Mouse (Mus musculus) liver, adult 2 months (tissue): ENCODE results near the gene Slc7a4. TPM values are rescaled to one million over a fixed set of nuclear protein-coding genes. Genes with fewer than 3 reads are reported as not detected.

Experiments
- DNase-seq: peaks from one replicate; pipeline ENCODE4 v3.0.0-alpha.2; 2011; ENCODE audit warnings: low read depth, low spot score; ENCODE audit errors: extremely low read depth
- H3K27ac ChIP-seq: fragments of 200-500 bp; replicated peaks from 2 replicates; pipeline ENCODE4 v1.5.1; 2012; ENCODE audit warnings: low read depth, mild to moderate bottlenecking, control low read depth, inconsistent platforms, low read length; ENCODE audit not compliant: insufficient read depth
- H3K27me3 ChIP-seq: fragments of 200-500 bp; 2 replicates; pipeline ENCODE4 v1.6.1; 2012; ENCODE audit warnings: mild to moderate bottlenecking, moderate library complexity, low read length, inconsistent platforms; ENCODE audit not compliant: control insufficient read depth, insufficient read depth
- H3K36me3 ChIP-seq: fragments of 200-500 bp; 2 replicates; pipeline ENCODE4 v1.6.1; 2012; ENCODE audit warnings: low read length, inconsistent platforms; ENCODE audit not compliant: control insufficient read depth, insufficient read depth
- H3K4me1 ChIP-seq: fragments of 200-500 bp; 2 replicates; pipeline ENCODE4 v1.6.1; 2011; ENCODE audit warnings: low read length; ENCODE audit not compliant: control insufficient read depth, insufficient read depth
- H3K4me3 ChIP-seq: fragments of 200-500 bp; 2 replicates; pipeline ENCODE4 v1.5.1; 2011; ENCODE audit warnings: low read depth, mild to moderate bottlenecking, control low read depth, low read length, moderate library complexity; ENCODE audit not compliant: insufficient read depth
- H3K79me2 ChIP-seq: fragments of 200-500 bp; 2 replicates; pipeline ENCODE4 v1.6.1; 2012; ENCODE audit warnings: inconsistent platforms, mild to moderate bottlenecking, low read length, moderate library complexity; ENCODE audit not compliant: control insufficient read depth, insufficient read depth
- H3K9ac ChIP-seq: fragments of 200-500 bp; 2 replicates; pipeline ENCODE4 v1.6.1; 2012; ENCODE audit warnings: low read depth, mild to moderate bottlenecking, control low read depth, inconsistent platforms, low read length
- CTCF ChIP-seq: fragments of 200-500 bp; IDR thresholded peaks from 2 replicates; pipeline ENCODE4 v1.5.1; 2011; ENCODE audit warnings: low read depth, low read length, control low read depth
- POLR2A ChIP-seq: fragments of 200-500 bp; IDR thresholded peaks from 2 replicates; pipeline ENCODE4 v1.6.1; 2011; ENCODE audit warnings: low read length, control low read depth; ENCODE audit not compliant: insufficient read depth; ENCODE audit errors: extremely low read depth
- WGBS: fragments of 180-500 bp; shearing (Covaris S2); methylation state at CpG from one replicate; pipeline ENCODE4 v1.1.7; 2018; 5-methylcytosine and 5-hydroxymethylcytosine counted together
- polyA plus RNA-seq: library from polyadenylated mRNA; depleted of rRNA; stranded (reverse); fragments of >200 nt; gene quantifications from 2 replicates; pipeline ENCODE4 v1.2.3, GENCODE M21; 2012
- total RNA-seq: library from RNA; depleted of rRNA; stranded (reverse); fragments of >200 nt; gene quantifications from 2 replicates; pipeline ENCODE4 v1.2.3, GENCODE M21; 2014

The Slc7a4 gene
- total and polyA plus RNA-seq, 2 experiments: 0.74 to 5.3 TPM

GRCm38 (mm10) chr16:17553910-17554685, 28.9 kb downstream of the Slc7a4 start:
- H3K4me1 ChIP-seq: peaks cover 17% of the 10 kb centered on the region
- H3K4me3 ChIP-seq: peak overlapping the region; percentile 32; the same call in 1 of the 2 replicates
- 53% methylated on average over 18 of the region's 18 CpGs for WGBS
- H3K36me3 ChIP-seq: no peaks in the 10 kb centered on the region
- no peak overlapping the region for H3K27ac ChIP-seq
- 0 out of 2 replicates have a peak, but pooled peaks cover 2% of the 10 kb centered on the region for H3K27me3 ChIP-seq
- 0 out of 2 replicates have a peak, but pooled peaks have one; percentile 9 for TF ChIP-seq POLR2A
- TF ChIP-seq CTCF: no peak
- H3K79me2 ChIP-seq: no peaks in the 10 kb centered on the region
- no peak for DNase-seq
- 0 out of 2 replicates have a peak overlapping the region, but pooled peaks have one; percentile 25 for H3K9ac ChIP-seq

GRCm38 (mm10) chr16:17552837-17553236, 30.2 kb downstream of the Slc7a4 start:
- no peak for TF ChIP-seq POLR2A
- no peak for TF ChIP-seq CTCF
- H3K27me3 ChIP-seq: no peaks in the 10 kb centered on the region
- DNase-seq: peak; percentile 72
- no peak overlapping the region for H3K4me3 ChIP-seq
- H3K9ac ChIP-seq: no peak overlapping the region
- no peaks in the 10 kb centered on the region for H3K79me2 ChIP-seq
- WGBS: 20% methylated on average over 7 of the region's 7 CpGs
- H3K4me1 ChIP-seq: peaks cover 17% of the 10 kb centered on the region
- H3K36me3 ChIP-seq: no peaks in the 10 kb centered on the region
- H3K27ac ChIP-seq: peak overlapping the region; percentile 28; the same call in 1 of the 2 replicates

- WGBS: 59% methylated on average over 2 of the region's 2 CpGs
- H3K27me3 ChIP-seq: no peaks in the 10 kb centered on the region
- no peak for TF ChIP-seq CTCF
- no peak for TF ChIP-seq POLR2A
These were observed 40.4 kb downstream of the Slc7a4 start for GRCm38 (mm10) chr16:17542632-17543031.

GRCm38 (mm10) chr16:17536584-17536983, 46.4 kb downstream of the Slc7a4 start:
- Histone ChIP-seq H3K36me3 (no peaks in the 10 kb centered on the region), H3K4me1 (peaks cover 6% of the 10 kb centered on the region; the same call in 1 of the 2 replicates), H3K4me3 (no peak overlapping the region), H3K9ac (no peak overlapping the region), H3K79me2 (no peaks in the 10 kb centered on the region), H3K27ac (no peak overlapping the region), H3K27me3 (no peaks in the 10 kb centered on the region)
- no peak for DNase-seq
- no peak for TF ChIP-seq CTCF
- no peak for TF ChIP-seq POLR2A
- 89% methylated on average over 3 of the region's 3 CpGs for WGBS

More at GRCm38 (mm10) chr16:17542632-17543031, 40.4 kb downstream of the Slc7a4 start:
- no peaks in the 10 kb centered on the region for H3K4me1 ChIP-seq
- no peaks in the 10 kb centered on the region; the same call in 1 of the 2 replicates for H3K79me2 ChIP-seq
- no peak for DNase-seq
- H3K27ac ChIP-seq: no peak overlapping the region
- no peak overlapping the region for H3K9ac ChIP-seq
- H3K4me3 ChIP-seq: no peak overlapping the region
- no peaks in the 10 kb centered on the region for H3K36me3 ChIP-seq

- H3K9ac ChIP-seq: peak overlapping the region; percentile 54
- TF ChIP-seq POLR2A (no peak), CTCF (no peak)
- DNase-seq: peak; percentile 96
- H3K27ac ChIP-seq: peak overlapping the region; percentile 98
- H3K27me3 ChIP-seq: no peaks in the 10 kb centered on the region
- H3K79me2 ChIP-seq: peaks cover 3% of the 10 kb centered on the region; the same call in 1 of the 2 replicates
- H3K4me1 ChIP-seq: peaks cover 12% of the 10 kb centered on the region
- no peak overlapping the region for H3K4me3 ChIP-seq
- WGBS: 33% methylated on average over 14 of the region's 14 CpGs
- H3K36me3 ChIP-seq: peaks cover 1% of the 10 kb centered on the region; the same call in 1 of the 2 replicates
These were observed 50.2 kb downstream of the Slc7a4 start for GRCm38 (mm10) chr16:17532676-17533329.
